Mouse (Mus musculus) midbrain, embryonic 12.5 days (tissue): Measurements from ENCODE around the gene Zfp692. TPM values are rescaled to one million over a fixed set of nuclear protein-coding genes. Genes with fewer than 3 reads are reported as not detected.
"Not testable (repeated sequence)": the region's sequence is repeated elsewhere in the genome, so short reads cannot be mapped to it uniquely, and the experiment has no call there.

Source experiments
- ATAC-seq: fragments of 200-750 bp; cut with Nextera tagmentation; 2 replicates; pipeline ENCODE4 v1.8.0; 2017; ENCODE audit warnings: low read depth, moderate TSS enrichment, moderate library complexity; ENCODE audit not compliant: low FRiP score
- H3K27ac ChIP-seq: fragments of 300-500 bp; sonication (generic); replicated peaks from 2 replicates; pipeline ENCODE4 v1.5.1; 2016; ENCODE audit warnings: mild to moderate bottlenecking
- H3K27me3 ChIP-seq: fragments of 300-500 bp; sonication (generic); 2 replicates; pipeline ENCODE4 v1.6.1; 2016; ENCODE audit warnings: mild to moderate bottlenecking
- H3K36me3 ChIP-seq: fragments of 300-500 bp; sonication (generic); 2 replicates; pipeline ENCODE4 v1.6.1; 2016
- H3K4me1 ChIP-seq: fragments of 300-500 bp; sonication (generic); 2 replicates; pipeline ENCODE4 v1.6.1; 2016
- H3K4me2 ChIP-seq: fragments of 300-500 bp; sonication (generic); replicated peaks from 2 replicates; pipeline ENCODE4 v1.6.1; 2016; ENCODE audit warnings: mild to moderate bottlenecking, moderate library complexity
- H3K4me3 ChIP-seq: fragments of 300-500 bp; sonication (generic); 2 replicates; pipeline ENCODE4 v1.5.1; 2016; ENCODE audit warnings: mild to moderate bottlenecking
- H3K9ac ChIP-seq: fragments of 300-500 bp; sonication (generic); replicated peaks from 2 replicates; pipeline ENCODE4 v1.6.1; 2016; ENCODE audit warnings: mild to moderate bottlenecking, moderate library complexity
- H3K9me3 ChIP-seq: fragments of 300-500 bp; sonication (generic); 2 replicates; pipeline ENCODE4 v1.6.1; 2016; ENCODE audit warnings: mild to moderate bottlenecking
- WGBS: fragments of 180-500 bp; shearing (Covaris S2); methylation state at CpG from one replicate; pipeline ENCODE4 v1.1.7; 2016; 5-methylcytosine and 5-hydroxymethylcytosine counted together
- polyA plus RNA-seq: library from polyadenylated mRNA; unstranded; fragments of >200 nt; fragmentation: Nextera tagmentation; extraction: Ambion mirVana; gene quantifications from 2 replicates; pipeline ENCODE4 v1.2.1, GENCODE M21; 2016

The Zfp692 gene
- polyA plus RNA-seq, 1 experiment from 2014 or later = 26.4 TPM

DNA sequence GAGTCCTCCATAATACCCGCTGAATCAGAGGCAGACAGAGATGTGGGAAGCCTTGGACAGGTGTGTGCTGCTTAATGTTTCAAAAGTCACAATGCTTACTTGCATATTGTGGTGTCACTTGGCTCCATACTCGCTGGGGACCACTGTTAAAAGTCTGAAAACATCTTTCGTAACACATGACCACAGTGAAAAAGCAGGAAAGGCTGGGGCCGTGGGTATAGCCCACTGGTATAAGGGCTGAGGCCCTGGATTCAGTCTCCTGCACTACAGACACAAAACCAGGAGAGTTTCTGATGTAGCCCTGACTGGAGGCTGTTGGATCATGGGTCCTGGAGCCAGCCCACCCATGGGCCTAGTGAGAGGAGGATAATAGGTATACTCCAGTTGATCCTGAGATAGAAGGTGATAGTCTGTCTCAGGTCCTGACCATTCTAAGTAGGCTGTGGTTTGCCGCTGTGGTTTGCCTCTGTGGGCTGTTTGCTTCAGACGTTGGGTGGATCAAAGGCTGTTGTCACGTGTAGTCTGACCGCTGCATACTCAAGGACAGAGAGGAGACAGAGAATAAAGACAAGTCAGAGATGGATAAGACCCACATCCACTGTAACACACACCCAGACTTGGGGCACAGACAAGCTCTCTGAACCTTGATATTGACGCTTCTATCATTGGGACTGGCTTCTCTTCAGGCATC lies 16.7 kb upstream of the Zfp692 start:
- Histone ChIP-seq H3K27ac (no peak overlapping the region), H3K4me2 (no peak overlapping the region), H3K27me3 (no peaks in the 10 kb centered on the region), H3K4me3 (no peak overlapping the region), H3K36me3 (no peaks in the 10 kb centered on the region), H3K9me3 (no peaks in the 10 kb centered on the region), H3K4me1 (no peaks in the 10 kb centered on the region), H3K9ac (no peak overlapping the region)
- WGBS = 80% methylated on average over 9 of the region's 9 CpGs
- no peak for ATAC-seq

DNA sequence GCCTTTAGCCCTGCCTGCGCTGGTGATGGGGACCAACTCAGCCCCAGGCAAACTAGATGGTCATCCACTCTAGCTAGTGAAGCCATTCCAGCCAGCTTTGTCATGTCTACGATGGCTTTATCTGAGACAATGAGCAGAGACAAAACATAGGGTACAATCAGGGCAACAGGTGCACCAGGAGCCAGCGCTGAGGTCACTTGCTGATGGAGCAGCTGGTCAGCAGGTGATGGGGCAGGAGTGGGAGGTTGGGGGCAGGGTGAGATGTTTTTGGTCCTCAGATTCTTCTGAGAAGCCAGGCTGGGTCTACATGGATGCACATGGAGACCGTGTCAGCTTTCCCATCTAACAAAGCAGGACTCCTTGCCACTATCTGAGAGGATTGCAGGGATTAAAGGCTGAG lies 16.1 kb upstream of the Zfp692 start:
- no peak overlapping the region for H3K4me2 ChIP-seq
- H3K4me3 ChIP-seq = no peak overlapping the region
- no peak overlapping the region for H3K9ac ChIP-seq
- ATAC-seq = no peak
- H3K27me3 ChIP-seq = no peaks in the 10 kb centered on the region
- H3K4me1 ChIP-seq = no peaks in the 10 kb centered on the region
- H3K36me3 ChIP-seq = no peaks in the 10 kb centered on the region
- H3K27ac ChIP-seq = no peak overlapping the region
- H3K9me3 ChIP-seq = no peaks in the 10 kb centered on the region
- WGBS = 83% methylated on average over 4 of the region's 4 CpGs

- H3K4me1 ChIP-seq = no peaks in the 10 kb centered on the region
- H3K27me3 ChIP-seq = no peaks in the 10 kb centered on the region
- no peak overlapping the region for H3K27ac ChIP-seq
- no peak for ATAC-seq
- no peak overlapping the region for H3K4me2 ChIP-seq
- H3K36me3 ChIP-seq = no peaks in the 10 kb centered on the region
- no peaks in the 10 kb centered on the region for H3K9me3 ChIP-seq
- H3K9ac ChIP-seq = no peak overlapping the region
- WGBS = 59% methylated on average over 4 of the region's 4 CpGs
- no peak overlapping the region for H3K4me3 ChIP-seq
Observed at GRCm38 (mm10) chr11:58292791-58293190, 14.1 kb upstream of the Zfp692 start.

GRCm38 (mm10) chr11:58297396-58297795 lies 9.5 kb upstream of the Zfp692 start:
- H3K4me3 ChIP-seq = no peak overlapping the region
- no peak overlapping the region for H3K9ac ChIP-seq
- no peak for ATAC-seq
- H3K4me1 ChIP-seq = no peaks in the 10 kb centered on the region
- 38% methylated on average over 6 of the region's 6 CpGs for WGBS
- H3K27me3 ChIP-seq = no peaks in the 10 kb centered on the region
- H3K27ac ChIP-seq = no peak overlapping the region
- H3K36me3 ChIP-seq = no peaks in the 10 kb centered on the region
- H3K4me2 ChIP-seq = no peak overlapping the region
- no peaks in the 10 kb centered on the region for H3K9me3 ChIP-seq

DNA sequence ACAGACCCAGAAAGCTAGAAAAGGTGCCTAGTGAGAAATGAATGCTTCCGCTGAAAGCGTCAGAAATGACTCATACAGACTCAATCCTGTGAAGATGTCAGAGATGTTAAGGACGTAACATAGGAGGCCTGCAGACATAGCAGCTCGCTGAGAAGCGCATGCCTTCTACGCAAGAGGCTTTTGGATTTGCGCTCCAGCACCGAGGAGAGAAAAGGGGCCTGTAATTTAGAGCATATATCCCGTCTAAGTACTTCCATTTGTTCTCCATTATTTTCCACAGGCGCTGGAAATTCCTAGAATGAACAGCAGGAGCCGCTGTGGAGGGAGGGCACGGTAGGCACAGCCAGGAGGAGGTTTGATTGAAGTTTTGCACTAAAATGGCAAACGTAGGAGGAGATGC lies 5.8 kb upstream of the Zfp692 start:
- 14% methylated on average over 13 of the region's 13 CpGs for WGBS
- no peak overlapping the region; the same call in 1 of the 2 replicates for H3K9ac ChIP-seq

GRCm38 (mm10) chr11:58301837-58302754 lies 4.8 kb upstream of the Zfp692 start:
- Histone ChIP-seq H3K4me1 (peaks cover 9% of the 10 kb centered on the region), H3K9me3 (no peaks in the 10 kb centered on the region), H3K27ac (peak overlapping the region; percentile 90), H3K27me3 (no peaks in the 10 kb centered on the region), H3K4me2 (peak overlapping the region; percentile 55), H3K9ac (peak overlapping the region; percentile 62), H3K4me3 (peak overlapping the region; percentile 62), H3K36me3 (no peaks in the 10 kb centered on the region)
- ATAC-seq = peak; percentile 88
- WGBS = under 1% methylated on average over 36 of the region's 36 CpGs

More for the DNA sequence above, 5.8 kb upstream of the Zfp692 start:
- Histone ChIP-seq H3K4me1 (peaks cover 5% of the 10 kb centered on the region), H3K27me3 (no peaks in the 10 kb centered on the region), H3K36me3 (no peaks in the 10 kb centered on the region), H3K27ac (no peak overlapping the region; the same call in 1 of the 2 replicates), H3K4me2 (peak overlapping the region; percentile 45), H3K9me3 (no peaks in the 10 kb centered on the region), H3K4me3 (peak overlapping the region; percentile 62)
- ATAC-seq = no peak

- Histone ChIP-seq H3K9me3 (no peaks in the 10 kb centered on the region), H3K36me3 (no peaks in the 10 kb centered on the region), H3K27me3 (peaks cover 3% of the 10 kb centered on the region; the same call in 1 of the 2 replicates), H3K4me3 (peak overlapping the region; percentile 62), H3K4me2 (peak overlapping the region; percentile 55), H3K4me1 (peaks cover 18% of the 10 kb centered on the region), H3K27ac (peak overlapping the region; percentile 90), H3K9ac (peak overlapping the region; percentile 62)
- WGBS = under 1% methylated on average over 26 of the region's 26 CpGs
- peak; percentile 51 for ATAC-seq
Observed at GRCm38 (mm10) chr11:58302774-58303445, 4.0 kb upstream of the Zfp692 start.

- no peak overlapping the region for H3K9ac ChIP-seq
- H3K4me3 ChIP-seq = 0 out of 2 replicates have a peak overlapping the region, but pooled peaks have one; percentile 20
- H3K27me3 ChIP-seq = peaks cover 7% of the 10 kb centered on the region; the same call in 1 of the 2 replicates
- ATAC-seq = no peak
- H3K27ac ChIP-seq = no peak overlapping the region
- H3K4me1 ChIP-seq = peaks cover 21% of the 10 kb centered on the region
- H3K36me3 ChIP-seq = no peaks in the 10 kb centered on the region
- no peaks in the 10 kb centered on the region for H3K9me3 ChIP-seq
- 8% methylated on average over 7 of the region's 7 CpGs for WGBS
- H3K4me2 ChIP-seq = peak overlapping the region; percentile 55
Observed at GRCm38 (mm10) chr11:58303594-58303993, 3.3 kb upstream of the Zfp692 start.

DNA sequence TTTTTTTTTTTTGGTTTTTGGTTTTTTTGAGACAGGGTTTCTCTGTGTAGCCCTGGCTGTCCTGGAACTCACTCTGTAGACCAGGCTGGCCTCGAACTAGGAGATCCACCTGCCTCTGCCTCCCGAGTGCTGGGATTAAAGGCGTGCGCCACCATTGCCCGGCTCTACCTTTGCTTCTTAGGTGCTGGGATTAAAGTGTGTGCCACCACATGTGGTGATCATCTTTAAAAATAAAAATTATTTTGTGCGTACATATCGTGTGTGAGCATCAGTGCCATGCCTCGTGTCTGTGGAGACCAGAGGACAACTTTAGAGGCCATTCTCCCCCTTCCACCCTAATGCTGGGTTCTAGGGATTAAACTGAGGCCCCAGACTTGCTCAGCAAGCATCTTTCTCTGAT lies 1.6 kb upstream of the Zfp692 start:
- ATAC-seq, H3K4me2 ChIP-seq, H3K4me3 ChIP-seq, H3K9me3 ChIP-seq, H3K27me3 ChIP-seq, H3K36me3 ChIP-seq, H3K9ac ChIP-seq, H3K27ac ChIP-seq: not testable (repeated sequence)
- peaks cover 21% of the 10 kb centered on the region for H3K4me1 ChIP-seq
- 95% methylated on average over 8 of the region's 8 CpGs for WGBS

DNA sequence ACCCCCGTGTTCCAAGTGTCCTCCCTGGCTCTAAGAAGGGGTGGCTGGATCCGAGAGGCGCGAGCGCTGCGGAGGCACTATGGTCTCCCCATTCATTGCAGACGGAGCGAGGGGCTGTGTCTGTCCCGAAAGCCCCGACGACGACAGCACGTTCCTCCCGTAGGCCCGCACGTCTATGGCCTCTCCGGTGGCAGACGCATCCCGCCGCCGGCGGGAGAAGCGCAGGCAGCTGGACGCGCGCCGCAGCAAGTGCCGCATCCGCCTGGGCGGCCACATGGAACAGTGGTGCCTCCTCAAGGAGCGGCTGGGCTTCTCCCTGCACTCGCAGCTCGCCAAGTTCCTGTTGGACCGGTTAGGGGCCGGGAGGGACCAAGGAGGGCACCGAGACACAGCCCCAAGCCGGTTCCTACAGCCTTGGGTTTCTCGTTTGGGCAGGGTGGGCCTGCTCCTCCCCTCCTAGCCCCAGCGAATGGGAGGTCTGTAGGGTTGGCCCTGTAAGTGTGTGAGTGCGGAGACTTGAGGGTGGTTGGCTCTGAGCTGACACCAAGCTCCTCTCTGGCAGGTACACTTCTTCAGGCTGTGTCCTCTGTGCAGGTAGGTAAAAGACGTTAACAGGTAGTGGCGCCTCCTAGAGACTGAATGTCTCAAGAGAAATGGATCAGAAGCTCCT lies 677 bp downstream of the Zfp692 start:
- peak overlapping the region; percentile 46; the same call in 1 of the 2 replicates for H3K27ac ChIP-seq
- H3K9ac ChIP-seq = peak overlapping the region; percentile 72
- peak; percentile 41 for ATAC-seq
- peaks cover 7% of the 10 kb centered on the region; the same call in 1 of the 2 replicates for H3K27me3 ChIP-seq
- peaks cover 21% of the 10 kb centered on the region for H3K4me1 ChIP-seq
- no peaks in the 10 kb centered on the region for H3K9me3 ChIP-seq
- peaks cover 8% of the 10 kb centered on the region; the same call in 1 of the 2 replicates for H3K36me3 ChIP-seq
- WGBS = under 1% methylated on average over 42 of the region's 42 CpGs
- H3K4me2 ChIP-seq = peak overlapping the region; percentile 87
- peak overlapping the region; percentile 55 for H3K4me3 ChIP-seq

DNA sequence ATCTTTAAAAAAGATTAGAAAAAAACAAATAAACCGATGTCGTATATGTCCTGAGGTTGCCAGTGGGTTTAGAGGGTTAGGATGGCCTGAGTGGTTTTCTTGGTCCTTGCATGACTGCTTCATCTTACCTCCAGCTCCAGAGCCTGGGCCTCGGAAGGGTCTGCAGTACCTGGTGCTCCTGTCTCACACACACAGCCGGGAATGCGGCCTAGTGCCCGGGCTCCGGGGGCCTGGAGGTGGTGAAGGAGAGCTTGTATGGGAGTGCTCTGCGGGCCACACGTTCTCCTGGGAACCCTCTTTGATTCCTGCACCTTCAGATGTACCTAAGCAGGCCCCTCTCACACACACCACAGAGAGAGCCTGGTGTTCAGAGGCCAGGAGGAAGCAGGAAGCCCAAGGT lies 1.8 kb downstream of the Zfp692 start:
- 94% methylated on average over 9 of the region's 9 CpGs for whole genome bisulfite sequencing
- H3K27me3 ChIP-seq = peaks cover 7% of the 10 kb centered on the region; the same call in 1 of the 2 replicates
- peaks cover 18% of the 10 kb centered on the region for H3K4me1 ChIP-seq
- no peak overlapping the region for H3K4me2 ChIP-seq
- ATAC-seq = no peak
- H3K9ac ChIP-seq = no peak overlapping the region
- no peaks in the 10 kb centered on the region for H3K9me3 ChIP-seq
- H3K27ac ChIP-seq = no peak overlapping the region
- no peak overlapping the region for H3K4me3 ChIP-seq
- peaks cover 8% of the 10 kb centered on the region; the same call in 1 of the 2 replicates for H3K36me3 ChIP-seq
